Mouse (Mus musculus) heart, postnatal 0 days (tissue): Measurements from ENCODE around the gene Ppp2r2c. TPM values are rescaled to one million over a fixed set of nuclear protein-coding genes. Genes with fewer than 3 reads are reported as not detected.

Experiments used
- ATAC-seq: fragments of 200-750 bp; cut with Nextera tagmentation; 2 replicates; pipeline ENCODE4 v1.8.0; 2017; ENCODE audit warnings: low read depth, moderate number of reproducible peaks, moderate library complexity; ENCODE audit not compliant: insufficient read depth
- DNase-seq: peaks from one replicate; pipeline ENCODE4 v3.0.0-alpha.2; 2016; ENCODE audit warnings: low spot score
- H3K27ac ChIP-seq: fragments of 300-500 bp; sonication (generic); 2 replicates; pipeline ENCODE4 v1.5.1; 2014; ENCODE audit warnings: low read depth, mild to moderate bottlenecking
- H3K27me3 ChIP-seq: fragments of 300-500 bp; sonication (generic); 2 replicates; pipeline ENCODE4 v1.6.1; 2014; ENCODE audit warnings: low read length, mixed read lengths; ENCODE audit not compliant: control insufficient read depth, insufficient read depth
- H3K36me3 ChIP-seq: fragments of 300-500 bp; sonication (generic); replicated peaks from 2 replicates; pipeline ENCODE4 v1.6.1; 2014; ENCODE audit warnings: low read length, mixed read lengths; ENCODE audit not compliant: control insufficient read depth, insufficient read depth
- H3K4me1 ChIP-seq: fragments of 300-500 bp; sonication (generic); 2 replicates; pipeline ENCODE4 v1.6.1; 2014; ENCODE audit warnings: antibody characterized with exemption; ENCODE audit not compliant: control insufficient read depth, insufficient read depth
- H3K4me2 ChIP-seq: fragments of 300-500 bp; sonication (generic); 2 replicates; pipeline ENCODE4 v1.6.1; 2014; ENCODE audit warnings: low read depth, mild to moderate bottlenecking, low read length, moderate library complexity
- H3K4me3 ChIP-seq: fragments of 300-500 bp; sonication (generic); 2 replicates; pipeline ENCODE4 v1.5.1; 2014; ENCODE audit warnings: low read depth, low read length
- H3K9ac ChIP-seq: fragments of 300-500 bp; sonication (generic); replicated peaks from 2 replicates; pipeline ENCODE4 v1.6.1; 2014; ENCODE audit warnings: low read depth, low read length, mixed read lengths
- H3K9me3 ChIP-seq: fragments of 300-500 bp; sonication (generic); replicated peaks from 2 replicates; pipeline ENCODE4 v1.6.1; 2016; ENCODE audit warnings: low read length; ENCODE audit not compliant: control insufficient read depth
- CTCF ChIP-seq: IDR thresholded peaks from 2 replicates; pipeline ENCODE4 v1.5.1; 2016; ENCODE audit warnings: antibody characterized with exemption, control low read depth, low read depth
- EP300 ChIP-seq: IDR thresholded peaks from 2 replicates; pipeline ENCODE4 v1.6.1; 2016; ENCODE audit warnings: antibody characterized with exemption, low read depth
- WGBS: fragments of 180-500 bp; shearing (Covaris S2); extraction: QIAGEN DNeasy Blood & Tissue Kit; methylation state at CpG from one replicate; pipeline ENCODE4 v1.1.7; 2014; 5-methylcytosine and 5-hydroxymethylcytosine counted together
- polyA plus RNA-seq: library from polyadenylated mRNA; unstranded; fragments of >200 nt; fragmentation: Nextera tagmentation; extraction: Ambion mirVana; gene quantifications from 2 replicates; pipeline ENCODE4 v1.2.1, GENCODE M21; 2015
- total RNA-seq: library from RNA; depleted of rRNA; stranded (reverse); fragments of >200 nt; gene quantifications from 2 replicates; pipeline ENCODE4 v1.2.3, GENCODE M21; 2014; ENCODE audit warnings: low replicate concordance

The Ppp2r2c gene
- total and polyA plus RNA-seq, 2 experiments from 2014 or later, result not detected

DNA sequence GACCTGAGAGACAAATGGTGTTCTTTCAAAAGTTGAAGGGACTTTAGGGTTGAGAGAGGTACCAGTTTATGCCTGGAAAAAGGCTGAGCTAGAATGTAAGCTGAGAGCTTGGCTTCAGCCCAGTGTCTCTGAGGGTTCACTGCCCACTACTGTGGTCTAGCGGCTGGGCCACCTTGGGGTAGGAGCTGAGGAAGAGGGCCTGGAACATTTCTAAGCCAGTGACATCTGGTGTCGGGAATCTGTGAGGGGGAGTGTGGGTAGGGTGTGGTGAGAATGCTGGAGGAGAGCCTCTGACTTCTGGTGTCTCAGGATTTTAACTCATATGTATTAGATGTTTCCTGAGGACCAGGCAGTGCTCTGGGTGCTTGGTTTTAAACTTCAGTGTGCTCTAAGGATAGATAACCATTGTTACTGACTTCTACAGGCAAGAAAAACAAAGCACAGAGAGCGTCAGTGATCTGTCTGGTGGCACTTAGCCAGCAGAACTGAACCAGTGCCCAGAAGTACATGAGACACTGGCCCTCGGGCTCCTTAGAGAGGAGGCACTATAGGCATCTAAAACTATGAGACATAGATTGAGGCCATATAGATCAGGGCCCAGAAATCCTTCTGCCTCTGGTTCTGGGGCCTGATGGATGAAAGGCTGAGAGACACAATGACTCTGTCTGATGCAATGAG is 23.6 kb downstream of the Ppp2r2c start:
- H3K4me2 ChIP-seq, result no peak overlapping the region
- H3K36me3 ChIP-seq, result no peaks in the 10 kb centered on the region
- WGBS, result 17% methylated on average over 4 of the region's 4 CpGs
- no peaks in the 10 kb centered on the region for H3K27me3 ChIP-seq
- no peak overlapping the region for H3K27ac ChIP-seq
- no peak overlapping the region for H3K4me3 ChIP-seq
- DNase-seq (no peak), ATAC-seq (no peak)
- H3K4me1 ChIP-seq, result no peaks in the 10 kb centered on the region
- TF ChIP-seq EP300 (no peak), CTCF (no peak)
- H3K9me3 ChIP-seq, result no peaks in the 10 kb centered on the region
- no peak overlapping the region for H3K9ac ChIP-seq

- no peak overlapping the region for H3K4me3 ChIP-seq
- no peaks in the 10 kb centered on the region for H3K4me1 ChIP-seq
- TF ChIP-seq EP300 (no peak), CTCF (no peak)
- no peak overlapping the region for H3K4me2 ChIP-seq
- no peak overlapping the region for H3K9ac ChIP-seq
- no peak for DNase-seq
- 61% methylated on average over 9 of the region's 9 CpGs for WGBS
- H3K27ac ChIP-seq, result no peak overlapping the region
- no peaks in the 10 kb centered on the region for H3K36me3 ChIP-seq
- no peaks in the 10 kb centered on the region for H3K9me3 ChIP-seq
- ATAC-seq, result no peak
- no peaks in the 10 kb centered on the region for H3K27me3 ChIP-seq
These were observed 24.9 kb downstream of the Ppp2r2c start for GRCm38 (mm10) chr5:36893263-36893662.

DNA sequence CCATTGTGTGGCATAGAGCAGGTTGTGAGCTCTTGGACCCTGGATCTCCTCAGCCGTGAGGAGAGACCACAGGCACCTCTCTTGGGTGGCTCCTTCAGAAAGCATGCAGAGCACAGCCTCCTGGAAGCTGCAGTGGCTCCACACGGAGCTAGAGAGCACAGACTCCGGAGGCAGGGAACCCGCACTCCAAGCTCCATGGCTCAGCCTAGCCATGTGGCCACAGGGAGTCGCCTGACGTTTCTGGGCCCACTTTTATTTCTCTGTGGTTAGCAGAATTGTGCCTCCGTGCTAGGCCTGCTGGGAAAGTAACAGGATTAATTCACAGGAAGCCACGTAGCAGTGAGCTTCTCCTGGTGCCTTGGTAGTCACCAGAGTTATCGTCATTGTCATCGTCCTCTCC is 25.8 kb downstream of the Ppp2r2c start:
- H3K4me2 ChIP-seq, result no peak overlapping the region
- ATAC-seq, result no peak
- no peak for DNase-seq
- H3K4me3 ChIP-seq, result no peak overlapping the region
- TF ChIP-seq CTCF (no peak), EP300 (no peak)
- 58% methylated on average over 10 of the region's 10 CpGs for WGBS
- H3K9ac ChIP-seq, result no peak overlapping the region
- H3K36me3 ChIP-seq, result no peaks in the 10 kb centered on the region
- H3K27me3 ChIP-seq, result no peaks in the 10 kb centered on the region
- no peak overlapping the region for H3K27ac ChIP-seq
- no peaks in the 10 kb centered on the region for H3K4me1 ChIP-seq
- no peaks in the 10 kb centered on the region for H3K9me3 ChIP-seq

- TF ChIP-seq EP300, result no peak
- no peak for TF ChIP-seq CTCF
- Histone ChIP-seq H3K27me3 (no peaks in the 10 kb centered on the region), H3K4me3 (no peak overlapping the region), H3K36me3 (no peaks in the 10 kb centered on the region), H3K9ac (no peak overlapping the region), H3K27ac (no peak overlapping the region), H3K9me3 (no peaks in the 10 kb centered on the region), H3K4me1 (no peaks in the 10 kb centered on the region), H3K4me2 (no peak overlapping the region)
- WGBS, result 59% methylated on average over 6 of the region's 6 CpGs
- no peak for ATAC-seq
- no peak for DNase-seq
These were observed 26.5 kb downstream of the Ppp2r2c start for GRCm38 (mm10) chr5:36894604-36895368.

GRCm38 (mm10) chr5:36895621-36896573 is 27.6 kb downstream of the Ppp2r2c start:
- H3K4me2 ChIP-seq, result no peak overlapping the region
- no peaks in the 10 kb centered on the region for H3K9me3 ChIP-seq
- no peak overlapping the region for H3K9ac ChIP-seq
- ATAC-seq (no peak), DNase-seq (no peak)
- H3K27me3 ChIP-seq, result no peaks in the 10 kb centered on the region
- 60% methylated on average over 10 of the region's 10 CpGs for WGBS
- H3K27ac ChIP-seq, result no peak overlapping the region
- H3K36me3 ChIP-seq, result no peaks in the 10 kb centered on the region
- H3K4me1 ChIP-seq, result 0 out of 2 replicates have a peak, but pooled peaks cover 5% of the 10 kb centered on the region
- TF ChIP-seq CTCF (no peak), EP300 (no peak)
- H3K4me3 ChIP-seq, result no peak overlapping the region
